Mouse (Mus musculus) hindbrain, embryonic 15.5 days (tissue): ENCODE measurements around the gene Speg. TPM values are rescaled to one million over a fixed set of nuclear protein-coding genes. Genes with fewer than 3 reads are reported as not detected.

ENCODE experiments used
- ATAC-seq: fragments of 200-750 bp; cut with Nextera tagmentation; 2 replicates; pipeline ENCODE4 v1.8.0; 2017; ENCODE audit warnings: low read depth, moderate number of reproducible peaks, moderate TSS enrichment; ENCODE audit not compliant: low FRiP score
- H3K27ac ChIP-seq: fragments of 300-500 bp; sonication (generic); replicated peaks from 2 replicates; pipeline ENCODE4 v1.5.1; 2015; ENCODE audit warnings: mild to moderate bottlenecking, inconsistent platforms
- H3K27me3 ChIP-seq: fragments of 300-500 bp; sonication (generic); 2 replicates; pipeline ENCODE4 v1.6.1; 2015; ENCODE audit warnings: control low read depth, inconsistent platforms
- H3K36me3 ChIP-seq: fragments of 300-500 bp; sonication (generic); 2 replicates; pipeline ENCODE4 v1.6.1; 2015; ENCODE audit warnings: control low read depth, inconsistent platforms
- H3K4me1 ChIP-seq: fragments of 300-500 bp; sonication (generic); replicated peaks from 2 replicates; pipeline ENCODE4 v1.6.1; 2015; ENCODE audit warnings: control low read depth, inconsistent platforms
- H3K4me2 ChIP-seq: fragments of 300-500 bp; sonication (generic); 2 replicates; pipeline ENCODE4 v1.6.1; 2015; ENCODE audit warnings: moderate library complexity, mild to moderate bottlenecking, inconsistent platforms
- H3K4me3 ChIP-seq: fragments of 300-500 bp; sonication (generic); 2 replicates; pipeline ENCODE4 v1.5.1; 2015; ENCODE audit warnings: mild to moderate bottlenecking, inconsistent platforms
- H3K9ac ChIP-seq: fragments of 300-500 bp; sonication (generic); 2 replicates; pipeline ENCODE4 v1.6.1; 2015; ENCODE audit warnings: inconsistent platforms
- H3K9me3 ChIP-seq: fragments of 300-500 bp; sonication (generic); 2 replicates; pipeline ENCODE4 v1.6.1; 2016; ENCODE audit warnings: control low read depth, inconsistent platforms
- WGBS: fragments of 180-500 bp; shearing (Covaris S2); methylation state at CpG from one replicate; pipeline ENCODE4 v1.1.7; 2015; 5-methylcytosine and 5-hydroxymethylcytosine counted together
- polyA plus RNA-seq: library from polyadenylated mRNA; unstranded; fragments of >200 nt; fragmentation: Nextera tagmentation; extraction: Ambion mirVana; gene quantifications from 2 replicates; pipeline ENCODE4 v1.2.1, GENCODE M21; 2015

Gene Speg
- polyA plus RNA-seq, 1 experiment from 2014 or later, result 25.0 TPM

- Histone ChIP-seq H3K27ac (no peak overlapping the region), H3K4me2 (no peak overlapping the region), H3K4me3 (no peak overlapping the region), H3K36me3 (no peaks in the 10 kb centered on the region), H3K27me3 (peaks cover 15% of the 10 kb centered on the region; the same call in 1 of the 2 replicates), H3K9ac (no peak overlapping the region), H3K4me1 (peaks cover 19% of the 10 kb centered on the region), H3K9me3 (no peaks in the 10 kb centered on the region)
- no peak for ATAC-seq
- 39% methylated on average over 13 of the region's 13 CpGs for WGBS
These were observed 5.0 kb upstream of the Speg start for GRCm38 (mm10) chr1:75369984-75370660.

DNA sequence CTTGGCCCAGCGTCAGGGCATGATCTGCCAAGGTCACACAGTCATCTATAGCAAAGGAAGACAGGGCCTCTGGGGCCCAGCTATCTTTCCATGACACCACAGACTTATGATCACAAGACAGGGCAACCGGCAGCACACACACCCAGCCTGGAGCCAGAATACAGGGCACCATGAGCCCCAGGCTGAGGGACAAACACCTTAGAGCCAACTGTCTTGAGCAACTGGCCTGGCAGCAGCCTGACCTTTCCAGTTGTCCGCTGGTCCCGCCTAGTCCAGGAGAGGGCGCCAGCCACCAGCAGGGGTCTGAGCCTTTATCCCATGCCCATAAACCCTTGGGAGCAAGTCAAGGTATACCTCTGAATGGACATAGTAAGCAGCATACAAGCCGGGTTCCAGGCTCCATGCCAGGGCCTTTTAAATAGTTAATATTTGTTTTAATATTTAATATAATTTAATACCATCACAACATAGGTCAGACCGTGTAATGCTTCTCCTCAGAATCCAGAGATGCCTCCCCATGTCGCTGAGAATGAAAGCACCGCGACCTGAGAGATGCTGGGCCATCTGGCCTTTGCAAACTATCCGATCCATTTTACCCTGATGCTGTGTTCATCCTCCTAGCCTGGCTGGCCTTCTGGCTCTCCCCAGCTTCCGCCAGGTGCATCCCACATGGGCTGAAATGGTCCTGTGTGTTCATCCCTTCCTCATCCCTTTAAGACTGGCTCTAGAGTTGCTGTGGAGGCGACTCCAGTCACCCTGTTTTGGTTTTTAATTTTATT is 3.6 kb upstream of the Speg start:
- no peak overlapping the region for H3K27ac ChIP-seq

DNA sequence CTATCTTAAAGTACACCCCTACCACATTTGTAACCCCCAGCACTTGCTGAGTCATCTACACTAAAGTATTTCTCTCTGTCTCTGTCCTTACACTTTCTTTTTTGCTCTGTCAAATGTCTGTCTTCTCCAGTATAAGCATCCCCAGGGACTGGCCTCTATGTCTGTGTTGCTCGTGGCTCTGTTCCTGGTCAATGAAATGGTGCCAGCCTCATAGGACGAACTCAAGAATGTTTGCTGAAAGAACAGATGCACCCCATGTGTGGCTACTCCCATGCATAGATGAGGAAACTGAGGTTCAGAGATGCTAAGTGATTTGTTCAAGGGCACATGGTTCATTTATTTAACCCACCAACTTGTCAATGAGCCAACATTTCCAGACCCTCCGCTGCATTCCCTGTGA is 2.6 kb upstream of the Speg start:
- Histone ChIP-seq H3K9ac (no peak overlapping the region), H3K4me3 (no peak overlapping the region), H3K4me2 (no peak overlapping the region), H3K4me1 (peaks cover 19% of the 10 kb centered on the region), H3K27ac (no peak overlapping the region), H3K9me3 (no peaks in the 10 kb centered on the region), H3K27me3 (peaks cover 31% of the 10 kb centered on the region), H3K36me3 (no peaks in the 10 kb centered on the region)
- no peak for ATAC-seq
- 59% methylated on average over 3 of the region's 3 CpGs for WGBS

More for the DNA sequence above, 3.6 kb upstream of the Speg start:
- WGBS, result 55% methylated on average over 13 of the region's 13 CpGs
- no peak overlapping the region for H3K9ac ChIP-seq
- no peak overlapping the region for H3K4me3 ChIP-seq
- no peaks in the 10 kb centered on the region for H3K36me3 ChIP-seq
- no peak overlapping the region for H3K4me2 ChIP-seq
- peaks cover 19% of the 10 kb centered on the region for H3K4me1 ChIP-seq
- peaks cover 24% of the 10 kb centered on the region for H3K27me3 ChIP-seq
- H3K9me3 ChIP-seq, result no peaks in the 10 kb centered on the region
- ATAC-seq, result no peak

GRCm38 (mm10) chr1:75373276-75373675 is 1.8 kb upstream of the Speg start:
- Histone ChIP-seq H3K4me2 (no peak overlapping the region), H3K9ac (no peak overlapping the region), H3K27ac (no peak overlapping the region), H3K4me3 (no peak overlapping the region), H3K4me1 (peaks cover 19% of the 10 kb centered on the region), H3K9me3 (no peaks in the 10 kb centered on the region), H3K27me3 (peaks cover 34% of the 10 kb centered on the region), H3K36me3 (no peaks in the 10 kb centered on the region)
- no peak for ATAC-seq
- WGBS, result 33% methylated on average over 3 of the region's 3 CpGs

- Histone ChIP-seq H3K4me1 (peaks cover 37% of the 10 kb centered on the region), H3K9me3 (no peaks in the 10 kb centered on the region), H3K9ac (no peak overlapping the region), H3K27ac (no peak overlapping the region), H3K4me2 (no peak overlapping the region), H3K27me3 (peaks cover 32% of the 10 kb centered on the region), H3K36me3 (no peaks in the 10 kb centered on the region), H3K4me3 (no peak overlapping the region)
- WGBS, result 67% methylated on average over 2 of the region's 2 CpGs
- ATAC-seq, result no peak
These were observed 4.1 kb downstream of the Speg start for GRCm38 (mm10) chr1:75379196-75379595.

DNA sequence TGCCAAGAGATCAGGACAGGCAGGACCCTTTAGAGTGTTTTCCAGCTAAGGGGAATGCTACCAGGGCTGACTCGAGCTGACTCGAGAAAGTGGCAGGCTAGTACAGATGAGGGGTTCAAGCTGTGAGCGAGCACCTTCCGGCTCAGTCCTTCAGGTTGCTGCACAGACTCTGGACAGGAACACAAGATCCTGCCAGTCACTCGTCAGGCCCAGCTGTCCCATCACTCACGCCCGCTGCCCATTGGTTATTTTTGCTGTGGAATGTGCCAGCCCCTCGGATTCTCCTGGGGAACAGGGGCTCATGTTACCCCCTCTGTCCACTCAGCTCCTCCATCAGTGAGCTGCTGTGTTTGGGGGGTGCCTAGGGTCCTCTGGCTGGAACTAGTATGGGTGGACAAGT is 4.8 kb downstream of the Speg start:
- no peak overlapping the region for H3K9ac ChIP-seq
- ATAC-seq, result no peak
- H3K4me2 ChIP-seq, result no peak overlapping the region
- H3K27ac ChIP-seq, result no peak overlapping the region
- H3K9me3 ChIP-seq, result no peaks in the 10 kb centered on the region
- peaks cover 27% of the 10 kb centered on the region for H3K27me3 ChIP-seq
- WGBS, result 75% methylated on average over 8 of the region's 8 CpGs
- no peak overlapping the region for H3K4me3 ChIP-seq
- no peaks in the 10 kb centered on the region for H3K36me3 ChIP-seq
- H3K4me1 ChIP-seq, result peaks cover 44% of the 10 kb centered on the region

DNA sequence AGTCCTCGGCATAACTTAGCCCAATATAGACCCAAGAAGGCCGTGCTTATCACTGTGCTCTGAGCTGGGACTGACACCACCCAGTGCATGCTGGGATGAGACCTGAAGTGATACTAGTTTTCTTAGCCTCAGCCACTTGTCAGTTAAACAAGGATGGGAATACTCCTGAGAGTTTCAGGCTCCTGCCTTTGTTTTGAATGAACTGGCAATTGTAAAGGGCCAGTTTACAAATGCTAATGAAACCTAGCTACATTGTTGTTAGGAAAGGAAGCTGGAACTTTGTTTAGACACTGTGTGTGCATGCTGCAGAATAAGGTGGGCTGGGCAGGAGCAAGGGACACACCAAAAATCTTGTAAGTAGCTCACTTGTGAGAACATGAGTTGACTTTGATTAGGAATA is 5.9 kb downstream of the Speg start:
- H3K4me3 ChIP-seq, result no peak overlapping the region
- ATAC-seq, result no peak
- 43% methylated on average over 2 of the region's 2 CpGs for WGBS

GRCm38 (mm10) chr1:75381482-75382355 is 6.6 kb downstream of the Speg start:
- Histone ChIP-seq H3K9ac (peak overlapping the region; percentile 49), H3K36me3 (no peaks in the 10 kb centered on the region), H3K4me3 (peak overlapping the region; percentile 52), H3K4me1 (peaks cover 53% of the 10 kb centered on the region), H3K27me3 (peaks cover 15% of the 10 kb centered on the region), H3K9me3 (no peaks in the 10 kb centered on the region), H3K4me2 (peak overlapping the region; percentile 97), H3K27ac (peak overlapping the region; percentile 82)
- under 1% methylated on average over 40 of the region's 60 CpGs for WGBS
- ATAC-seq, result peak; percentile 57

More for the DNA sequence above, 5.9 kb downstream of the Speg start:
- Histone ChIP-seq H3K4me2 (peak overlapping the region; percentile 97), H3K4me1 (peaks cover 45% of the 10 kb centered on the region), H3K27ac (no peak overlapping the region), H3K9ac (no peak overlapping the region), H3K36me3 (no peaks in the 10 kb centered on the region), H3K27me3 (peaks cover 18% of the 10 kb centered on the region), H3K9me3 (no peaks in the 10 kb centered on the region)

DNA sequence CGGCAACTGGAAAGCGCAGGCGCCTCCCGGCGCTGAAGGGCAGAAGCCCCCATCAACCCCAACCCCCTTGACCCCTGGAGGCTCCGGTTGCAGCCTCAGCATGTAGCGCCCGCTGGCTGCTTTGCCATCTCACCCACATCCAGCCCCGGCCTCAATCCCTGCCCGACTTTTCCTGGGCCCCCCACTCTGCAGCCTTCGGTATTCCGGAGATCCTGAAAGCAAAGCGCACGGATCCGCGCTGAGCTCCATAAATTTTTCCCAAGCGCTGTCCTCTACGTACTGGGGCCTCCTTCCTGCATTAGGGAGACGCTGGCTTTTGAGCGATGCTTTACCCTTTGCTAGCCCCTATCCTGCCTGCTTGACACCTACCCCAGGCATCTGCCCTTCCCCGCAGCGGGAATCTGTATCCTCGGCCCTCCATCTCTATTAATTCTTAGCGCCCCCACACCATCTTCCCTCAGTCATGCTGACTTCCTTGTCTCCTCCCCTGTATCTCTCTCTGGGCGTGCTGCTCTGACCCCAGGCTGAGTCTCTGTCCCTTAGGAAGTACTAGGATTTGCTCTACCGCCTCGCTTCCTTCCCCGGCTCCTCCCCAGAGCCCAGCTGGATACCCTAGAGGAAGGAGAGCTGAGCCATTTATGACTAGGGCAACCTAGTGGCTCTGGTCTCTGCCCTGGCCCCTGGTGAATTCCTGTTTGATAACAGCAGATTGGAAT is 7.4 kb downstream of the Speg start:
- ATAC-seq, result peak; percentile 20
- H3K36me3 ChIP-seq, result no peaks in the 10 kb centered on the region
- WGBS, result under 1% methylated on average over 28 of the region's 28 CpGs
- peak overlapping the region; percentile 49 for H3K9ac ChIP-seq
- H3K27me3 ChIP-seq, result peaks cover 16% of the 10 kb centered on the region
- H3K27ac ChIP-seq, result peak overlapping the region; percentile 82
- no peaks in the 10 kb centered on the region for H3K9me3 ChIP-seq
- peak overlapping the region; percentile 52 for H3K4me3 ChIP-seq
- peak overlapping the region; percentile 97 for H3K4me2 ChIP-seq
- peaks cover 61% of the 10 kb centered on the region for H3K4me1 ChIP-seq

- ATAC-seq, result no peak
- Histone ChIP-seq H3K36me3 (no peaks in the 10 kb centered on the region), H3K4me1 (peaks cover 78% of the 10 kb centered on the region), H3K4me3 (no peak overlapping the region), H3K9me3 (no peaks in the 10 kb centered on the region), H3K9ac (no peak overlapping the region), H3K27me3 (peaks cover 16% of the 10 kb centered on the region), H3K4me2 (peak overlapping the region; percentile 47), H3K27ac (no peak overlapping the region)
- WGBS, result 84% methylated on average over 27 of the region's 27 CpGs
These were observed 9.5 kb downstream of the Speg start for GRCm38 (mm10) chr1:75384470-75385141.

GRCm38 (mm10) chr1:75385142-75385730 is 10.1 kb downstream of the Speg start:
- 54% methylated on average over 20 of the region's 20 CpGs for WGBS
- no peaks in the 10 kb centered on the region for H3K9me3 ChIP-seq
- H3K36me3 ChIP-seq, result no peaks in the 10 kb centered on the region
- ATAC-seq, result no peak
- no peak overlapping the region for H3K27ac ChIP-seq
- H3K9ac ChIP-seq, result peak overlapping the region; percentile 17
- H3K27me3 ChIP-seq, result peaks cover 16% of the 10 kb centered on the region
- H3K4me3 ChIP-seq, result peak overlapping the region; percentile 9
- H3K4me2 ChIP-seq, result peak overlapping the region; percentile 47
- H3K4me1 ChIP-seq, result peaks cover 78% of the 10 kb centered on the region
